Mouse (Mus musculus): ENCODE measurements around the gene Fam196b. TPM values are rescaled to one million over a fixed set of nuclear protein-coding genes. Genes with fewer than 3 reads are reported as not detected.

Fam196b gene
- polyA plus RNA-seq (2017; shearing (Covaris generic)) = 4.6 TPM

DNA sequence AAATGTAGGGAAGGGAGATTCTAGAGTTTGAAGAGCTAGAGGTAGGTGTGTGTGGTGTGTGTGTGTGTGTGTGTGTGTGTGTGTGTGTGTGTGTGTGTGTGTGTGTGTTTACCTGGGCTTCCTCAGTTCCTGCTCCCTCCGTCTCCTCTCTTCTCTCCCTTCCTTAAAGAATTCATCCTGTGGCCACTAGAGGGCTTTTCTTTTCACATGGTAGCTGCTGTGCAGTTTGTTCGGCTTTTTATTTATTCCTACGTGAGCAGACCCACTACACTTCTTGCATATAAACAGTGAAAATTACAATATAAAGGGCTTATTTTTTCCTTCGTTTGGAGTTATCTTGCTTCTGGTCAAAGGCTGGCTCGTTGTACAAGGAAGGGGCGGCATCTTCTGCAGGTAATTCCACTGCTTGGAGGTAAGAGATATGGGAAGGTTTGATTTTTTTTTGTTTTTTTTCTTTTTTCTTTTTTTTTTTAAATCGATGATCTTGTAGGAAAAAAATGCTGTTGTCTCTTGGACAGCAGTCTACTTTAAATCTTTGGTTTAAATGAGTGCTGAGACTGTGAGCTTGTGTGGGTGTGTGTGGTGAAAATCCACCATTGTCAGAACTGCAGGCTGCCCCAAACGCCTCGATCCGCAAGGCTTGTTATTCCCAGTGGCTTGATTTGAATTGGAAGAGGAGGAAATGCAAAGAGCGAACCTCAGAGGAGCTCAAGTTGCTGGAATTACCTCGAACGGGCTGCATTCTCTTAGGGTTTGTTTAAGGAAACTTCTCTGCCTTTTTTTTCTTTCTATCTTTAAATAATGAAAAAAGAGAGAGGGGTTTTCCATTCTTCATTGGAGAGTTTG, at the start of gene Fam196b:
Gene Fam196b (plus strand): TSS at position 289 of the 846 bp plus-strand sequence.

Other genes with a start within 250 kb of the Fam196b start
- 2.8 TPM for gene 4930469K13Rik, start 216.3 kb upstream of the Fam196b start, polyA plus RNA-seq (2017; shearing (Covaris generic))
- not detected for gene Foxi1, start 106.7 kb upstream of the Fam196b start, polyA plus RNA-seq (2017; shearing (Covaris generic))